Mouse (Mus musculus): ENCODE data around the gene Hist1h1t. TPM values are rescaled to one million over a fixed set of nuclear protein-coding genes. Genes with fewer than 3 reads are reported as not detected.
"Not testable (repeated sequence)": the region's sequence is repeated elsewhere in the genome, so short reads cannot be mapped to it uniquely, and the experiment has no call there.

Hist1h1t gene
- total RNA-seq (2017): not detected in 3 replicates

GRCm38 (mm10) chr13:23695514-23695913 lies at the start of gene Hist1h1t:
Gene Hist1h1t, plus strand, starts transcription at chr13:23695814.
- no peak for ATAC-seq (replicated peaks; ENCODE audit: insufficient number of reproducible peaks, low FRiP score, low TSS enrichment, poor library complexity, severe bottlenecking)

- ATAC-seq (replicated peaks; ENCODE audit: insufficient number of reproducible peaks, low FRiP score, low TSS enrichment, poor library complexity, severe bottlenecking): no peak
Measured at GRCm38 (mm10) chr13:23659636-23660366, 35.8 kb upstream of the Hist1h1t start.

GRCm38 (mm10) chr13:23662536-23662935 lies 33.1 kb upstream of the Hist1h1t start:
- no peak for ATAC-seq (replicated peaks; ENCODE audit: insufficient number of reproducible peaks, low FRiP score, low TSS enrichment, poor library complexity, severe bottlenecking)

GRCm38 (mm10) chr13:23681990-23682582 lies 13.5 kb upstream of the Hist1h1t start:
- ATAC-seq (replicated peaks; ENCODE audit: insufficient number of reproducible peaks, low FRiP score, low TSS enrichment, poor library complexity, severe bottlenecking): no peak

GRCm38 (mm10) chr13:23682623-23682946 lies 13.0 kb upstream of the Hist1h1t start:
- ATAC-seq (replicated peaks; ENCODE audit: insufficient number of reproducible peaks, low FRiP score, low TSS enrichment, poor library complexity, severe bottlenecking): no peak

GRCm38 (mm10) chr13:23682947-23683754 lies 12.5 kb upstream of the Hist1h1t start:
- ATAC-seq (replicated peaks; ENCODE audit: insufficient number of reproducible peaks, low FRiP score, low TSS enrichment, poor library complexity, severe bottlenecking): not testable (repeated sequence)

GRCm38 (mm10) chr13:23683755-23684281 lies 11.8 kb upstream of the Hist1h1t start, which contains the start of the genes Hist1h2ac and Hist1h2bc:
Gene Hist1h2ac, minus strand, starts transcription at chr13:23683948.
Gene Hist1h2bc, plus strand, starts transcription at chr13:23684199.
- peak; percentile 86 for ATAC-seq (replicated peaks; ENCODE audit: insufficient number of reproducible peaks, low FRiP score, low TSS enrichment, poor library complexity, severe bottlenecking)

DNA sequence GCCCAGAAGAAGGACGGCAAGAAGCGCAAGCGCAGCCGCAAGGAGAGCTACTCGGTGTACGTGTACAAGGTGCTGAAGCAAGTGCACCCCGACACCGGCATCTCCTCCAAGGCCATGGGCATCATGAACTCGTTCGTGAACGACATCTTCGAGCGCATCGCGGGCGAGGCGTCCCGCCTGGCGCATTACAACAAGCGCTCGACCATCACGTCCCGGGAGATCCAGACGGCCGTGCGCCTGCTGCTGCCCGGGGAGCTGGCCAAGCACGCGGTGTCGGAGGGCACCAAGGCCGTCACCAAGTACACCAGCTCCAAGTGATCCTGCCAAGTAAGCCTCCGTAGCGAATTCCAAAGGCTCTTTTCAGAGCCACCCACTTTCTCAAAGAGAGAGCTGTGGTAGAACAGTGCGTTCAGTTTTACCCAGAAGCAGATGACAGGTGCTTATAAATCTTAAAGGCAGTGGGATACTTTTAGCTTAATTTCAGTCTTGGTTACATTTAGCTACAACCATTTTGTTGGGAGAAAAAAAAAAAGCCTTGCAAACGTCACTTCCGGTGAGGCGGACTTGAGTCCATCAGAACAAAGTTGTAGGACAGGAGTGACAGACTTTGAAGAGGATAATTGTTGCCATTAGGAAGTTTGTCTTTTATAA lies 11.2 kb upstream of the Hist1h1t start:
- 0 out of 2 replicates have a peak, but pooled peaks have one; percentile 41 for ATAC-seq (replicated peaks; ENCODE audit: insufficient number of reproducible peaks, low FRiP score, low TSS enrichment, poor library complexity, severe bottlenecking)

DNA sequence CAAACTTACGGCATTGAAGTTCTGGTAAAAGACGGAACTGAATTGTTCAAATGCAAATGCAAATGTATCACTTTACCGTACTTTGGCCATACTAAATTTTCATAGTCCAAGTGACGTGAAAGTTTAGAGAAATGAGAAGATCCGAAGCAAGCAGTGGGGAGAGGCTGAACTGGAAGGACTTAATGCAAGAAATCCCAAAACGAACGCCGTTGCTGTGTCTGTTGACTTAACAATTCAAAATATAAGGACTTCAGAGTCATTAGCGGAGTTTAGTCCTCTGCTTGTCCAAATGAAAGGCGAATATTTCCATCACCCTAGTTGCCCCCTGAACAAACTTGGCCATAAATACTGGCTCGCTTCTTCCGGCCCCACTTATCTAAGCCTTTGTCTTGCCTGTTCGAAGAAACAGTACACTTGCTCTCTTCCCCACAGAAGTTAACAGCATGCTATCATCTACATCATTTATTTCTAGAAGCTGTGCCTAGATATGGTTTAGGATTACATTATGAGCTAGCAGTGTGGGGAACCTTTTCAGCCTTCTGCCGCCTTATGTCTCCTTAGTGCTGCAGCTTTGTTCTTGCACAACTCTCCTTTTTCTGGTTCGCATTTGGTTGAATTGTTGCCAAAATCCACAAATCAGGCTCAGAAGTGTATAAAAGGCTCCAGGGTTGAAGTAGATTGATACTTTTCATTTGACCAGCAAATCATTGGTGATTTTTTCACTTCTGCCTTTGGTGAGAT lies 10.3 kb upstream of the Hist1h1t start:
- ATAC-seq (replicated peaks; ENCODE audit: insufficient number of reproducible peaks, low FRiP score, low TSS enrichment, poor library complexity, severe bottlenecking): 0 out of 2 replicates have a peak, but pooled peaks have one; percentile 29

GRCm38 (mm10) chr13:23685966-23686365 lies 9.6 kb upstream of the Hist1h1t start:
- no peak for ATAC-seq (replicated peaks; ENCODE audit: insufficient number of reproducible peaks, low FRiP score, low TSS enrichment, poor library complexity, severe bottlenecking)

DNA sequence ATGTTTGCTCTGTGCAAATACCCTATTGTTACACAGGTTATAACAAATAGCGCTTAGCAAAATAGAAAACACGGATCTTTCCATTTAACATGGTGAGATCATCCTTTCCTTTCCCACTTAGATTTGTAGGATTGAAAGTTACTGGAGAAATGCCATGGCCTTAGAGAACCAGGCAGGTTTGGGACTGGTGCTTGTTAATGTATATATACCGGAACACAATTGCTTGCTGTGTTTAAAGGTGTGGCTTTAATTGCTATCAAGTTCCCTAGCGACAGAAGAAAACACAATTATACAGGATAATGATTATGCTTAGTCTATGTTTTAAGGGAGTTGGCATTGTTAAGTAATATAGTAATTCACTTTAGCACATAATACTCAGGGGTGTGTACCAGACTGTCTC lies 8.4 kb upstream of the Hist1h1t start:
- no peak for ATAC-seq (replicated peaks; ENCODE audit: insufficient number of reproducible peaks, low FRiP score, low TSS enrichment, poor library complexity, severe bottlenecking)

DNA sequence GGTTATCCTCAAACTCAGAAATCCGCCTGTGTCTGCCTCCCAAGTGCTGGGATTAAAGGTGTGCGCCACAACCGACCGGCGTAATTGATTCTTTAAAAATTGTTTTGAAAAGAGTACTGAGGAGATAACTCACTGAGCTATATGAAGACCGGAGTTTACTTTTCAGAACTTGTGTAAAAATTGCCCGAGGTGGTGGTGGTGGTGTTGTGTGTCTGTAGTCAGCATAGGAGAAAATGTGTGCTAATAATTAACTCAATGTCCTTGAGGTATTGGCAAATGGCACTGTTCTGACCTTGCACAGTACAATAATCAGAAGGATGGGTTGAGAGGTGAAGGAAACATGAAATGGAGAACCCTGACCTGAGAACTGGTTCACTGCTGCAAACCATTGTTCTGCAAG lies 7.7 kb upstream of the Hist1h1t start:
- no peak for ATAC-seq (replicated peaks; ENCODE audit: insufficient number of reproducible peaks, low FRiP score, low TSS enrichment, poor library complexity, severe bottlenecking)

DNA sequence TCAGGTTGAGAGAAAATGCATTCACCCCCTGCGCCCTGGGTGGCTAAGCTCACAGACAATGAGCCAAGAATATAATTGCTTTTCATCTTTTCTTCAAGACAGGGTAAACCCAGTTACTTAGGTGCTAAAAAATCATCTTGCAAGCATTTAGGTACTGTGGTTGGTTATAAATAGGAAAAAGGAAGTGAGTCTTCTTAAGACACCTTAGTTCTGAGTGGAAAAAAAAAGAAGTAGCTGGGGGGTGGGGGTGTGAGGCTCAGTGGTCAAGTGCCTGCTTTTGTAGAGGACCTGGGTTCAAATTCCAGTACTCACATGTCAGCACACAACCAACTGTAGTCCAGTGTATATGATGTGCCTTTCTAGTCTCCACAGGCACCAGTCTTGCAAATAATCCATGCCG lies 6.7 kb upstream of the Hist1h1t start:
- no peak for ATAC-seq (replicated peaks; ENCODE audit: insufficient number of reproducible peaks, low FRiP score, low TSS enrichment, poor library complexity, severe bottlenecking)

- no peak for ATAC-seq (replicated peaks; ENCODE audit: insufficient number of reproducible peaks, low FRiP score, low TSS enrichment, poor library complexity, severe bottlenecking)
Measured at GRCm38 (mm10) chr13:23689459-23689858, 6.2 kb upstream of the Hist1h1t start.

GRCm38 (mm10) chr13:23693856-23694440 lies 1.7 kb upstream of the Hist1h1t start:
- no peak for ATAC-seq (replicated peaks; ENCODE audit: insufficient number of reproducible peaks, low FRiP score, low TSS enrichment, poor library complexity, severe bottlenecking)

- ATAC-seq (replicated peaks; ENCODE audit: insufficient number of reproducible peaks, low FRiP score, low TSS enrichment, poor library complexity, severe bottlenecking): no peak
Measured at GRCm38 (mm10) chr13:23694956-23695355, 658 bp upstream of the Hist1h1t start.

DNA sequence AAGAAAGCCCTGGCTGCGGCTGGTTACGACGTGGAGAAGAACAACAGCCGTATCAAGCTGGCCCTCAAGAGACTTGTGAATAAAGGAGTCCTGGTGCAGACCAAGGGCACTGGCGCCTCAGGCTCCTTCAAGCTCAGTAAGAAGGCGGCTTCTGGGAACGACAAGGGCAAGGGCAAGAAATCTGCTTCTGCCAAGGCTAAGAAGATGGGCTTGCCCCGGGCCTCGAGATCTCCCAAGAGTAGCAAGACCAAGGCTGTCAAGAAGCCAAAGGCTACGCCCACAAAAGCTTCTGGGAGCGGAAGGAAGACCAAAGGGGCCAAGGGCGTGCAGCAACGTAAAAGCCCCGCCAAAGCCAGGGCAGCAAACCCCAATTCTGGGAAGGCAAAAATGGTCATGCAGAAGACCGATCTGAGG lies 454 bp downstream of the Hist1h1t start:
- no peak for ATAC-seq (replicated peaks; ENCODE audit: insufficient number of reproducible peaks, low FRiP score, low TSS enrichment, poor library complexity, severe bottlenecking)
